Mouse (Mus musculus): ENCODE data around the gene Rce1.

DNA sequence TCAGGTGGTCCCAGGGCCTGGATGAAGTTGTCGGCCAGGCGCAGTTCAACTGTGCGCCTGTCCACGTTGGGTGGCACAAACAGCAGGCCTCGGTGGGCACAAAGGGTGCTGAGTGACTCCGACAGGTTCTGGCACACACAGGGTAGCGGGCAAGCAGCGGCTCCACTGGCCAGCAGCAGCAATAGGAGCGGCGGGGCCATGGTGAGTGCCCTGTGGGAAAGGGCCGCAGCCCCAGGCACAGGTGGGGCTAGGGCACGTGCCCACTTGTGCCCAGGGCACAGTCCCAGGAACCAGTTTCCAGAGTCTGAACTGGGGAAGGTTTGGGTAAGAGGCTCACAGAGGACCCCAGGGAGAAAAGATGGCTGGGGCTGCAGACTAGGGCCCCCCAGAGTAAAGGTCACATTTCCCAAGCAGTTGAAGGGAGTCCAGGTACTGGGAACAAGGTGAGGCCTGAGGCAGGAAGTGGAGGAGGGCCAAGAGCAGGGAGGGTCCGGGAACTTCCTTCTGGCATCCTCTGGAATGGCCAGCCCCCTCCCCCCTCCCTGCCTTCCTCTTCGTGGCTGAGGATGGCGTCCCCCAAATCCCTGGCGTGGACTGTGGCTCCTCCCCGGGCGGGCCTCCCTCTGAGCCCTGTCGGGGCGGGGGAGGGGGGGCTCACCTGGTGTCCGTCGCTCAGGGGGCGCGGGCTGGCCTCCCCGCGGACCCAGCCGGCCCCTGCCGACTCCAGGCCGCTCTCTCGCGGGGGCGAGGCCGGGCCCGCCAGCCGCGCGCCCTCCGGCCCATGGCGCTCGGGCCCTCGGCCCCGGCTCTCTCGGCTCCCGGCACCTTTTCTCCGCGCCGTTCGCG lies 10.9 kb downstream of the Rce1 start:
- TF ChIP-seq CTCF (IDR thresholded peaks at IDR 0.05; ENCODE audit: insufficient read depth, low read depth, low read length) (no peak), POLR2A (IDR thresholded peaks at IDR 0.05; ENCODE audit: insufficient read depth, low read depth, low read length) (no peak)
